1 mouse cellular context compared by ENCODE assay signal in the genomic region with DNA sequence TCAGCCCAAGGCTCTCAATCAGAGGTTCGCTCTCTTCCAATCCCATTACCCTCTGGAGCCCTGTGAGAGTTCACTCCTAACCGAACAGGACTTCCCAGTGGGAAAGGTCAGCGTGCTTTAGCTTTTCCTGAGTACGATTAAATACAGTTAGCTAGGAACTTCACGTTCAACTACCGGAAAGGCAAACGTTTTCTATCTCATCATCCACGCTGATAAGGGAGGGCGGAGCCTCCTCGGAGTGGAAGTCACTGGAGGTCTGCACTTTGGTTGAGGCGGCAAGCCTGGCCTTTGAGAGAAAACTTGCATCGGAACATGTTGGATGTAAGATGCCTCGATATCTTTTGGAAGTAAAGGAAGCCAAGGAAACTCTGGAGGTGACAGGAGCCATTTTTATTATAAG.
TF ChIP-seq lines count a peak whose summit lies in the region.

No protein-coding gene starts in this region.

TF ChIP-seq in MEL, 35 proteins besides CTCF, POLR2A, EP300 and RAD21 (continued from another document):
- no peak for TF ChIP-seq POLR2AphosphoS5 (IDR thresholded peaks at IDR 0.05; ENCODE audit: borderline replicate concordance, low read depth, low read length)
- no peak for TF ChIP-seq MYC (IDR thresholded peaks at IDR 0.05; ENCODE audit: low read depth, low read length)
- TF ChIP-seq SMC3 (IDR thresholded peaks at IDR 0.05; ENCODE audit: low read depth, low read length) = no peak; the same call in 1 of the 2 replicates
- no peak for TF ChIP-seq MAX (IDR thresholded peaks at IDR 0.05; ENCODE audit: low read length)
- TF ChIP-seq UBTF (IDR thresholded peaks at IDR 0.05; ENCODE audit: borderline replicate concordance, insufficient read depth, low read depth, low read length) = no peak
- TF ChIP-seq NRF1 (IDR thresholded peaks at IDR 0.05; ENCODE audit: insufficient read depth, low read depth, low read length, poor library complexity, severe bottlenecking) = no peak
- TF ChIP-seq ZMIZ1 (IDR thresholded peaks at IDR 0.05; ENCODE audit: low read depth, low read length) = no peak
- no peak for TF ChIP-seq MEF2A (IDR thresholded peaks at IDR 0.05; ENCODE audit: extremely low read depth, insufficient replicate concordance, low read depth, low read length, poor library complexity, severe bottlenecking)
